Mouse (Mus musculus) left cerebral cortex, adult 11 months (tissue): ENCODE data around the gene Dnajc19.
A peak's percentile ranks its signal among the peaks of the same experiment; 100 is the strongest.
"Not testable (repeated sequence)": the region's sequence is repeated elsewhere in the genome, so short reads cannot be mapped to it uniquely, and the experiment has no call there.

Source experiments
- DNase-seq: peaks from one replicate; pipeline ENCODE4 v3.0.0; 2022; ENCODE audit warnings: low spot score

The Dnajc19 gene

DNA sequence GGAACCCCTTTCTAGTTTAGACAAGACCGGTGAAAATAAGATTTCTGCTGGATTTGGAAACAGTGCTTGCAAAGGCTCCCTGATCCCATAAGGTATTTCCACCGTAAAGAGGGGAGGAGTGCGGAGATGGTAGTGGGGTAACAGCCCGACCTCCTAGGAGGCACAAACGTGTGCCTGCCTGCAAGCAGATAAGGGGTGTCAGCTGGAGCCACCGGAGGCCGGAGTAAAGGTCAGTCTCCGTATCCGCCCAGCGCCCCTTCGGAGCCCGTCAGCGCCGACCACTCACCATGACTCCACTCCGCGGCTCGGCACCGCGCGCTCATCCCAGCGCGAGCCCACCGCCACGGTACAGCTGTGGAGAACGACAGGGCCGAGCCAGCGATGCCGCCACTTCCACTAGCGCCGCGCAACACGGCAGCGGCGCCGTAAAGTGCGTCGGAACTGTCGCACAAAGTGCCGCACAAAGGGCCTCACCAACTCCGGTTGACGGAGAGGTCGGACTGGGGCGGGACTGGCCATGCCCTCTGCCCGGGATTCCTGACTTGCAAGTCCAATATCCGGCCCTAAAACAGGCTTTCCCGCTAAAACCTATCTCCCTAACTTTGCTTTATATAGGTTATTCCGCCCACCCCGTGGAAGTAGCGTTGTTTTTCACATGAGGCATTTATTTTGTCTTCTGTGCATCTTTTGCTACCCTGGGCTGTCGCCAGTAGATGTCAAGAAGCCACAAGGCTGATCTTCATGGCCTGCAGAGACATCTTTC is at the start of gene Dnajc19:
Gene Dnajc19, minus strand, starts transcription at position 422 of the 763 bp plus-strand sequence.
- DNase-seq = peak; percentile 92

DNA sequence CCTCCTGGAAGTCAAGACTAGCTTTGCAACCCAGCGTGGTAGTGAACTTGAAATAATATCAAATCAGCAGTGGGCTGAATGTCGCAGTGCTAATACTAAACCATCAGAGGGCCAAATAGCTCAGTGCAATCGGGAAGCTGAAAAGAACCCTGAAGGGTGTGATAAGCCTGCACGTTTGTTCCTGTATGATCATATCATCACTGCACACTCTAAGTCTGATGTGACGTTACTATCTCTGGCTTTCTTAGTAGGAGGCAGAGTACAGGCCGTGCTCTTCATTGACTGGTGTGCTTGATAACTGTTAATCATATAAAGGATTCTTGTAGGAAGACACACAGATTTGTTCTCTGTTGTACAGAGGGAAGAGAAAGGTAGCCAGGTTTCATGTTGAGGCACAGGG is 48.8 kb upstream of the Dnajc19 start:
- DNase-seq = no peak

DNA sequence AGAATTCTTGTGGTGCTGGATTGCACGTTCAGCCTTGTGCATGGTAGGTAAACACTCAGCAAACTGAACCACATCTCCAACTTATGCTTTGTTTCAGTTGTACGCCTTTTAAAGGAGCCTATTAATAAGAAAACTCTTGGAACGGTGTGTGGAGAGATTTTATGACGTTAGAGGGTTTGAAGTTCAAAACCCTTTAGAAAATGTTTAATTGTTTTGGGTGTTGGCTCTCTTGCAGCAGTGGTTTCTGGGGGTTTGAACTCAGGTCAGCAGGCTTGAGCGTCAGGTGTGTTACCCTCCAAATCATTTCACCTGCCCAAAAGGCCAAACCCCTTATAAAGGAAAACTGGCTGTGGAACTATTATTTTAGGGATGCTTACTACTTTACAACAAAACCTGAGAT is 40.2 kb upstream of the Dnajc19 start:
- DNase-seq = no peak

DNA sequence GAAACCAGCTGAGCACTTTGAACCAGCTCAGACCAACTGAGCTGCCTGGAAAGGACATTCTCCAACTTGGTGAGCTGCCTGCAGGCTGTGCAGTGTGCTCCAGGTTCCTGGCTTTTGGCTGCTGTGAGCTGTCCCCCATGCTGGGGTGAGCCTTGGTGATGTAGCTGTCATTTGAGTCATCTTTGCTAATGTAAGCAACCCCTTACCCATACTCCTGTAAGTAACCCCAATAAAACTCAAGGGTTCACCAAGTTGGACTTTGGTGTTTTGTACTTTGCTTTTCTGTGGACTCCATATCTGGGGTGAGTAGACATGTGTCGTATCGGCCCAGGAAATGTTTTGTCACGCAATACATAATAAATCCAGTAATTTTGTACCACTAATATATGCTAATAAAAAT is 39.7 kb upstream of the Dnajc19 start:
- DNase-seq = no peak

DNA sequence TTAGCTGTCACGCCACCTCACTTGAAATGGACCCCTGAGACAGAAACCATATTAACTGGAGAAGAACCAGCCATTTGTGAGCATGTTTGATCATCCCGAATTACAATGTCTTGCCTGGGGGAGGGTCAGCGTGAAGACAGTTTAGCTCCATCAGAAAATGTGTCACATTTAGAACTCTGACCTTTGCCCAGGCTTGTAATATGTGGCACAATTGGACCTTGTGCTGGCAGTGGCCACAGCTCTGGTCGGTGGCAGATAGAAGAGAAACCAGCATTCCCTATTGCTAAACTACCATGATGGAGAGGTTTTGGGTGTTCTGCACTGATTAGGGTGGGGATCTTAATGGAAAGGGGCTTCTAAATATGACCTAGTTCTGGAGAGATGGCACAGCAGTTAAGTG is 38.7 kb upstream of the Dnajc19 start:
- DNase-seq = no peak

DNA sequence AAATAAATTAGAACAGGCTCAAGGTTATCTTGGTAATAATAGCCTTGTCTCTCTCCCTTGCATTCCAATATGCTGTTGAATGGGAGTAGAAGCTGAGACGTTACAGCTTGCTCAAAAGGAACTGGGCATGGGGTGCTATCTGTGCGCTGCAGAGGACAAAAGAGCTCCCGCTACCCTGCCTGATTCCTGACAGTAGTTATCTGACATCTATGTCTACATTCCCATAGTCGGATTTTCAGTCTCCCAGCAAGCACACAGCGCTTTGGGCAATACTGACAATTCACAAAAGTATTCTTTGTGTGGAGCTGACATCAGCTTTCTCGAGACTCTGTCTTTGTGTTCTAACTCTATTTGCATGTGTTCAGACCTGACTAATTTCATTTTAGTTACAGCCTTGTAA is 34.7 kb upstream of the Dnajc19 start:
- peak; percentile 22 for DNase-seq

DNA sequence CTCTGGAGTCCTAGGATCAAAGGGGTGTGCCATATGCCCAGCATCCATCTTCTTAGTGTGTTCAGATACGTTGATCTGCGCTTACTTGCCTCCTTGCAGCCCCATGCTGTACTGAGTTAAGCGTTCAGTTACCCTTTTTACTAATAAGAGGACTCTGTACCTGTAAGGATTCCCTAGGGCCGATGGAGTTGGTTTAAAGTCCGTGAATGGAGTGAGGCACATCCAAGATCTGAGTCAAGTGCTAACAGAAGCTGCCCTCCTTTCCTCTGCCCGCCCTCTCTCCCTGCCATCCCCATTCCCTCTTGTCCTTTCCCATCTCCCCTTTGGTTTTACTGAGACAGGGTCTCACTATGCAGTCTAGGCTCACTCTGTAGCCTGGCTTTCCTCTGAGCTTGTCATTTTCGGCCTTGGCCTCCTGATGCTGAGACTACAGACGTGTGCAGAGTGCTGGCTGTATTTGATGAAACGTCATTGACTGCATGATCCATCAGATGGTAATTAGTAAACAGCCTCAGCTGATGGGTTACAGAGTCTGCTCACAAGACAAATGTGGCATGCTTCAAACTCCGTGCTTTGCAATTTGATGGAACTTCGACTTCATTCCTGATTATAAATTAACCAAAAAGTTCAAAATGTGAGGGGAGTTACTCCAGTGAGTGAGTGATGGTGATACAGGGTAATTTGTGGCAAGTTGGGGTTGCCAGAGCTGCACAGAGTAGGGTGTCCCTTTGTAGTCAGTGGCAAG is 31.0 kb upstream of the Dnajc19 start:
- DNase-seq = no peak

DNA sequence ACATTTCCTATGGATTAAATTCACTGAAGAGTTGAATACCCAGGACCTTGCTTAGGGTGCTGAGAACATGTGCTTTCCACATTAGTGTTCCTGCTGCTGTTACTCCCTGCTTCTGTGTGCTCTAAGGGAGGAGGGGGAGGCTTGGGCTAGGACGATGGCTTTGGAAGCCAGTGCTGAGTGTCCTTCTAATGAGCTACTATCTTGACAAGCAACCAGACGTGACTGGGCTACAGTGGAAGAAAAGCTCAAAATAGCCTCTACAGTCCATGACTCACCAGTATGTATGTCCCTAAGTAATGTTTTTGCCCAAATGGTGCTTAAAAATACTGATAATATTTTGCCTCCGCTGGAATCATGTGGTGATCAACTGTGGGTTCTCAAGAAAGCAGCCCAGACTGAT is 26.5 kb upstream of the Dnajc19 start:
- DNase-seq = no peak

DNA sequence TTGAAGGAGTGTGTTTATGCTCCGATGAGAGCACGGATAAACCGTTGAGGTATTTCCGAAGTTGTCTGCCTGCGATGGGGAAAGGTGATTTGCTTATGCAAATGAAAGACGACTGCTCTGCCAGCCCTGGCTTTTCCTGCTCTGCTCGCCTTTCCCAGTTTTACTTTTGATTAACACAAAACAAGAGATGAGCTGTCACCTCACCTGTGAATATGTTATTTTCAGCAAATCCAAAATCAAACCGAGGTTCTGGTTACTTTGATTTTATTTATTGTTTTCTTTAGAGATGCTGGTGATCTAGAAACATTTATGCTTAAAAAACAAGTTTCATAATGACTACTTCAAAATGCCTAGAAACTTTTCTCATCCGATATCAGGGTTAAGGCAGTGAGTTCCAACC is 25.3 kb upstream of the Dnajc19 start:
- no peak for DNase-seq

DNA sequence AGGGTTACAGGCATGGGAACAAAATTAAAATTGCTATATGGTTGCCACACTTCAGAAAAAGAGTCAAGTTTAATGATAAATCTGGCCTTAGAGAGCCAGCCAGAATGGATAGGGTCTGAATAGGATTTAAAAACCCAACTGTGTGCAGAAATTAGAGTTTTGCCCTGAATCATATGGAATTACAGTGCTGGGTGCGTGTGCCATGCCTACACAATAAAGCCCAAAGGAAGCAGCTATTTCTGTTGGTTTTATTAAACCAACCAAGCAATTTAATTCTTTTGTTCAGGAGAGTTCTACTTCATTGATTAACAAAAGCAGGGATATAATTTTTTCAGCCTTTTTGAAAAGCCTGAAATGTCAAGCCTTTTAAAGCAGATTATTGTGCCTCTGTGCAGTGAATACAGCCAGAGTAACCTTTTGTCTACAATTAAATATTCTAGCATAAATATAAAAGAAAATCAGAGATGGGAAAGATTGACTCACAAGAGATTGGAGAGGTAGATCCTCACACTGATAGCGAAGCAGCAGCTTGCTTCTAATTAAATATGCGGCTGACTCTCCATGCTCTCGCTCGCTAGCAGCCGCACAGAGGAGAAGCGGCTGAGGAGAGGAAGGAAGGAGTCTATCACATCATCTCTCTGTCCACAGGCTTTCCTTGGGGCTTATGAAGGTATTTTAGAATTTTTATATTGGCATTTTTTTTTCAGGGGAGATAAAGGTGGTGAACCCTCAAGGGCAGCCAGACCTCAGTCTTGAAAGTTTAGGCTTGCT is 23.0 kb upstream of the Dnajc19 start:
- no peak for DNase-seq

DNA sequence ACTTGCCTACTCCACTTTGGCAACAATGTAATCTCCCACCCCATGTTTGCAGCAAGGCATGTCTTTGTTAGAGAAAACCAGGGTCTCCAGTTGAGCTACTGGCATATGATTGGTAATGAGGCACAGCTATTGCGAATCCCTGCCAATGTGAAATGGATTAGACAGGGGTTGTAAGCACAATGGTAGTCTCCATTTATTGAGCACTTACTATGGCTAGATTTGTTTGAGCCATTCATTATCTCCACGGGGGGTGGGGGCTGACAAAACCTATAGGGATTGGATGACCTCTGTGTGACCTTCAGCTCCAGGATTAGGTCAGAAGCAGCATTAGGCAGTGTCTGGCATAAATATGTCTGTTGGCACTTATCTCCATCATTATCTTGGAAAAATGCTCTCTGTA is 21.8 kb upstream of the Dnajc19 start:
- no peak for DNase-seq

DNA sequence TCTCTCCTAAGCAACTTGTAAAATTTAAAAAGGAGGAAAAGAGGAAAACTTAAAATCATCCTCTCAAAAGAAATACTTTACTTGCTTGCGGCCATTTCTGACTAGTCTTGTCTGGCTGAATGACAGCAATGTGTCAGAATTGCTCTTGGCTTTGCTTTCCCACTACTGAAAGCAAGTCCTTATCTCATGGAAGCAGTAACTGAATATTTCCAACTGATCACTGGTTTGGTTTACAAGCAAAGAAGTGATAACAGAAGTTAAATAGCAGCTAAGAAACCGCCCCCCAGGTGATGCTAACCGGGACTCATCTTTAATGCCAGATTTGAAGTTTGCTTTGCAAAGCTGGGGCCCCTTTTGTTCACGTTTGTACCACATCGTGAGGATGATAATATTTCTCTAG is 2.5 kb upstream of the Dnajc19 start:
- no peak for DNase-seq

DNA sequence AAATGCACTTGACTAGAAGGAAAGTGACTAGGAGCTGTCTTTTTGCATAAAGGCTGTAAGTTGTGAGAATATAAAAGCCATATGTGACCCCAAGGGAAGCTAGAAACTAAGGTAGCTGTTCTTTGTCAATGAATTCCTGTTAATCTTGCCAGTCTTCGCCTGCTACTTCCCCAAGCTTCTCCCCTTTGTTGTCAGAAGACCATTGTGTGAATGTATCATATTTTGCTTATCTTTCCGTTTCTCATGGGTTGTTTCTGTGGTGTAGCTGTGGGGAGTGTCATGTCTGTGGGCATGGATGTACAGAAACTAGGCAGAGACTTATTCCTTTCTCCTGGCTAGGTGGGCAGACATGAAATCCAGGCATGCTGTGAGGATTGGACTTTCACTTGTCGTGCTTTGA is 808 bp upstream of the Dnajc19 start:
- no peak for DNase-seq

DNA sequence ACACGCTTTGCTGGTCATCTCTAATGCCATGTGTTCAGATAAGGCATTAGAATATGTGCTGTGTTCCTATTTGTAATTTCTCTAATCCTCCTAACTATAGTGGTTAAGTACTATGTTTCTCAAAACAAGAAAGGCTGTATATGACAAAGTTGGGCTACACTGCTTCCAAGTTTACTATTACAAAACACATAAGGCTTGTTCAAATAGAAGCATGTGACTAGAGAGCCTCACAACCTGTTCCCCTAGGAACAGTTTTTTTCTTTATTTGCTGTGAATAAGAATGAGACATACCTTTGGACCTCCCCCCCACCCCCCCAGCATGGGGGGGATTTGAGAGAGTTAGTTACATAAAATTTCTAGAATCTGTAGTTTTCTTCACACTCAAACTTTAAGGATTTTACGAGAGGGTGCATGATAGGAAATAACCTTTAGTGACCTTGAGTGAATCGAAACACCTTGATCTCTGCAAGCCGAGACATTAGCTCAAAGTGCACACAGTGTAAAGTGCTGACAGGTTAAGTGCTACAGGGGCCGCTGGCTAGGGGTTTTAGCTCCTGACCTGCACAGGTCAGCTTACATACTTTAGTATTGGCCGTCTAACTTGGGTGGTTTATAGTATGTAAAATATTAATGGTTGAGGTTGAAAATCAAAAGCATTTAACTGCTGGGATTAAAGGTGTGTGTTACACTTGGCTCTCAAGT is 4.9 kb downstream of the Dnajc19 start:
- no peak for DNase-seq

DNA sequence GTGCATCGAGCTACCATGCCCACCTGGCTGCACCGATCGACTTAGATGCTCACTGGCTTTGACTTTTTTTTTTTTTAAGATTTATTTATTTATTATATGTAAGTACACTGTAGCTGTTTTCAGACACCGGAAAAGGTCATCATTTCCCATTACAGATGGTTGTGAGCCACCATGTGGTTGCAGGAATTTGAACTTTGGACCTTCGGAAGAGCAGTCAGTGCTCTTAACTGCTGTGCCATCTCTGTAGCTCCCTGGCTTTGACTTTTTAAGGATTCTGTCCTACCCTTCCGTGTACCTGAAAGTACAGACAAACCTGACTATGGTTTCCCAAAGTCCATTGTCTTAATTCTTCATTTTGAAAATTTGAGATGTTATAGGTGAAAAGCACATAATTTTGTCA is 8.4 kb downstream of the Dnajc19 start:
- DNase-seq = no peak

DNA sequence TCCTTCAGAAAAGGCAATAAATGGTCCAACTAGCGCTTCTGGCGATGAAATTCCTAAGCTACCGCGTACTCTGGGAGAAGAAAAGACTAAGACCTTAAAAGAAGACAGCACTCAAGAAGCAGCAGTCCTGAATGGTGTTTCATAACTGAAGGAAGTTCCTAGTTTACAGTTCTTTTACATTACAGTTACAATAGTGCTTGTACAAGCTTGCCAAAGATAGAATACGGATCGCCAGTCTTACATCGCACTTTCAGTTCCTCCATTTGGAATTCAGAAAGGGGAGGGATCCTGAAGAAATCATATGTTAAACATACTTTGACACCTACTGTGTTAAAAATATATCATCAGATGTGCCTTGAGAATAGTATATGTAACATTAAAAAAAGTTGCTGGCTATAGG is 12.2 kb downstream of the Dnajc19 start:
- DNase-seq = not testable (repeated sequence)

DNA sequence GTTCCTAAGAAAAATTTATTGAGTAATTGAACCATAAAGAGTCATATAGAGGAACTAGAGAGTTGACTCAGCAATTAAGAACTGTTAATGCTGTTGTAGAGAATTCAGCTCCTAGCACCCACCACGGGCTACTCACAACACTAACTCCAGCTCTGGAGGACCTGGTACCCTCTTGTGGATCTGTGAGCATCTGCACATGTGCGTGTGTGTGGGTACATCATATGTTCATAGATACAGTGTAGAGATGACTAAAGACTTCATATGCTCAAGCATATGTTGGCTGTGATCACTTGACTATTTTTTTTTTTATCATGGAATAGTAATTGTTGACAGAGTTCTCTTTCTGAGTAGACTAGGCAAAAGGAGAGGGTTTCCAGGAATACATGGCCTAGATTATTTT is 18.8 kb downstream of the Dnajc19 start:
- DNase-seq = no peak

DNA sequence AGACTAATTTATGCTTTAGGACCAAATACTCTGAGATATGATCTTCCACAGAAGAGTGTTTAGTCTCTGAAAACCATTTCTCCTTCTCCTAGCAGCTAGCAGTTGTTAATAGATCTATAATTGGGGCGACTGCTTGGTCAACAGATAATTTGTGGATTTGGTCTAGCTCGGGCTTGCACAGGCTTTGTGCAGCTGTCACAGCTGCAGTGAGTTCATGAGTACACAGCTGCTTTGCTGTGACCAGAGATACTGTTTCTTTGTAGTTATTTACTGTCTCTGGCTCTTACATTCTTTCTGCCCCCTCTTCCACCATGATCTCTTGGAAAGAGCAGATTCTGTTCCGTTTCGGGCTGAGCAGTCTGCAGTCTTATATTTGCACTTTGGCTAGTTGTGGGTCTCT is 39.1 kb downstream of the Dnajc19 start:
- no peak for DNase-seq

DNA sequence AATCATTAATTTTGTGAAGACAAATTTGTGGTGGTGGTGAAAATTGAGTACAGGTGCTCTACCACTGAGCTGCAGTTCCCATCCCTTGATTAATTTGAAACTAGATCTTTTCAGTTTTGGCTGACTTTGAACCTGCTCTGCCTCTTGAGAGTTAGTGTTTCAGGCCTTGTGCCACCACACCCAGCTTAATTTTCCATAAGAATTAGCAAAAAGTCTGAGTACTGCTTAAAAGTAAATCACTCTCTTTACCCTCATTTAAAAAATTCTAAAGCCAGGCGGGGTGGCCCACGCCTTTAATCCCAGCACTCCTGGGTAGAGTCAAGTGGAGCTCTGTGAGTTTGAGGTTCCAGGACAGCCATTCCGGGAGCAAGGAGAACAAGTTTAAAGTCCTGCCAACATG is 45.4 kb downstream of the Dnajc19 start:
- DNase-seq = no peak

DNA sequence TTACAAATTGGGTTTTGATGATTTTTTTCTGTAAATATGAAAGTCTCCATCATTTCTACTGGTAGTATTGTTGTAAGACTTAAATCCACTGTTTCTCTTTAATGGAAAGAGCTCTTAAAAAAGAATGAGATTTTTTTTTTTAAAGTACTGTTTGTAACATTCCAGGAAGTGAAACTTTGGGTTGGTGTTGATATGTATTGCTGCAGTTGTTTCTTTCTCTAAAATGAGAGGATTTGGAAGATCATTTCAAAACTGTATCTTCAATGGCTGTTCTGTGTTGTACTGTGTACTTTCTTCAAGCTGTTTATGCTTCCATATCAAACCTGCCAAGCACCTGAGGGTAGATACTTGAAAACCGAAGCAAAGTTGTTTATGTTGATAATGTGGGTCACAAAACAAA is 46.3 kb downstream of the Dnajc19 start:
- no peak for DNase-seq

DNA sequence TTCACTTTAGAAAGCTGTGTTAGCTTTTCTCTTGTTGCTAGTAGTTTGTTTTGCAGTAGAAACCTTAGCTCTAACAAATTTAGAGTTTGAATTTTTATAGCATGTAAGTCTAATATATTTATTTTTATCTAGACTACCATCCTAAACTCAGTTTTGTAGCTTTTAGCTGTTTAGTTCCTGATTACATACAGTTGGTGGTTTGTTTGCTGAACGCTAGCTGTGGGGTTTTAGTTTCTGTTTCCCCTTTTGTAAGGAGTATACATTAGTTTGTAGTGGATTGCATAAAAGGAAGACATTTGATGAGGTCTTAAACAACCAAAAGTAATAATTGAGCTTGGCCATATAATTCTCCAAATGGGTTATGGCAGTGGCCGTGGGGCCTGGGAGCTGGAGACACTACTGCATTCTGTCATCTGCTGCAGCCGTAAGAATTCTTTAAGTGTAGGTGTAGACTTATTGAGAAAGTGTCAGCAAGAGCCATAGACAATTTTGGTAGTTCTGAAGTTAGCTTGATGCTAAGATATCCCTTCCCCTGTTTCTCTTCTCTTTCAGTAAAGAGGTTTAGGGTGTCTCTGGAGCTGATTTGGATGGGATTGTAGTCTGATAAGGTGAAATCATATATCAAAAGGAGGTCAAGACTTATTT is 47.3 kb downstream of the Dnajc19 start:
- DNase-seq = no peak

DNA sequence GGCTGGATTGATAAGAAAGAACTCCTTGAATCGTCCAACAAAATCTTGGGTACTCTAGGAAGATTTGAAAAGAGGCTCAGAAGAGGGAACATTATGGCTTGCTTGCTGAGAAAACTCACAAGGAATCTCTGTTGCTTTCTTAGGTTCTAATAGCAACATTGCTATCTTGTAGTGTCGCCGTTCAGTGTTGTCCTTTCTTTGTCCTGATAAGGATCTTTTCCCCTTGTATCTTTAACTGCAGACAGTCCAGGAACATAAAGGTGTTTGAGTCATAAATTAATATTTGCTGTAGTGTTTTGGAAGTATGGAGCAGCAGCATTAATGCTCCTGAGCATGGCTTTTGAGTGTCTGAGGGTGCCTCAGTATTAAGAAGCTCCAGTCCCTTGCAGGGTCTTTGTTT is 50.5 kb downstream of the Dnajc19 start:
- no peak for DNase-seq
